Mouse (Mus musculus) liver, adult 2 months (tissue): ENCODE results near the gene Pdzd9. TPM values are rescaled to one million over a fixed set of nuclear protein-coding genes. Genes with fewer than 3 reads are reported as not detected.
A peak's percentile ranks its signal among the peaks of the same experiment; 100 is the strongest.

Source experiments
- DNase-seq: peaks from one replicate; pipeline ENCODE4 v3.0.0-alpha.2; 2011; ENCODE audit warnings: low read depth, low spot score; ENCODE audit errors: extremely low read depth
- H3K27ac ChIP-seq: fragments of 200-500 bp; replicated peaks from 2 replicates; pipeline ENCODE4 v1.5.1; 2012; ENCODE audit warnings: low read depth, mild to moderate bottlenecking, control low read depth, inconsistent platforms, low read length; ENCODE audit not compliant: insufficient read depth
- H3K27me3 ChIP-seq: fragments of 200-500 bp; 2 replicates; pipeline ENCODE4 v1.6.1; 2012; ENCODE audit warnings: mild to moderate bottlenecking, moderate library complexity, low read length, inconsistent platforms; ENCODE audit not compliant: control insufficient read depth, insufficient read depth
- H3K36me3 ChIP-seq: fragments of 200-500 bp; 2 replicates; pipeline ENCODE4 v1.6.1; 2012; ENCODE audit warnings: low read length, inconsistent platforms; ENCODE audit not compliant: control insufficient read depth, insufficient read depth
- H3K4me1 ChIP-seq: fragments of 200-500 bp; 2 replicates; pipeline ENCODE4 v1.6.1; 2011; ENCODE audit warnings: low read length; ENCODE audit not compliant: control insufficient read depth, insufficient read depth
- H3K4me3 ChIP-seq: fragments of 200-500 bp; 2 replicates; pipeline ENCODE4 v1.5.1; 2011; ENCODE audit warnings: low read depth, mild to moderate bottlenecking, control low read depth, low read length, moderate library complexity; ENCODE audit not compliant: insufficient read depth
- H3K79me2 ChIP-seq: fragments of 200-500 bp; 2 replicates; pipeline ENCODE4 v1.6.1; 2012; ENCODE audit warnings: inconsistent platforms, mild to moderate bottlenecking, low read length, moderate library complexity; ENCODE audit not compliant: control insufficient read depth, insufficient read depth
- H3K9ac ChIP-seq: fragments of 200-500 bp; 2 replicates; pipeline ENCODE4 v1.6.1; 2012; ENCODE audit warnings: low read depth, mild to moderate bottlenecking, control low read depth, inconsistent platforms, low read length
- CTCF ChIP-seq: fragments of 200-500 bp; IDR thresholded peaks from 2 replicates; pipeline ENCODE4 v1.5.1; 2011; ENCODE audit warnings: low read depth, low read length, control low read depth
- POLR2A ChIP-seq: fragments of 200-500 bp; IDR thresholded peaks from 2 replicates; pipeline ENCODE4 v1.6.1; 2011; ENCODE audit warnings: low read length, control low read depth; ENCODE audit not compliant: insufficient read depth; ENCODE audit errors: extremely low read depth
- WGBS: fragments of 180-500 bp; shearing (Covaris S2); methylation state at CpG from one replicate; pipeline ENCODE4 v1.1.7; 2018; 5-methylcytosine and 5-hydroxymethylcytosine counted together
- polyA plus RNA-seq: library from polyadenylated mRNA; depleted of rRNA; stranded (reverse); fragments of >200 nt; gene quantifications from 2 replicates; pipeline ENCODE4 v1.2.3, GENCODE M21; 2012
- total RNA-seq: library from RNA; depleted of rRNA; stranded (reverse); fragments of >200 nt; gene quantifications from 2 replicates; pipeline ENCODE4 v1.2.3, GENCODE M21; 2014

Pdzd9 gene
- total and polyA plus RNA-seq, 2 experiments, result not detected

- Histone ChIP-seq H3K79me2 (peaks cover 15% of the 10 kb centered on the region; the same call in 1 of the 2 replicates), H3K9ac (no peak overlapping the region), H3K27ac (no peak overlapping the region), H3K4me1 (no peaks in the 10 kb centered on the region), H3K4me3 (no peak overlapping the region), H3K27me3 (no peaks in the 10 kb centered on the region), H3K36me3 (no peaks in the 10 kb centered on the region)
- no peak for DNase-seq
- no peak for TF ChIP-seq CTCF
- no peak for TF ChIP-seq POLR2A
- WGBS, result 90% methylated on average over 6 of the region's 6 CpGs
These were observed 29.4 kb upstream of the Pdzd9 start for GRCm38 (mm10) chr7:120699586-120699985.

GRCm38 (mm10) chr7:120696331-120696730 lies 26.2 kb upstream of the Pdzd9 start:
- TF ChIP-seq POLR2A (no peak), CTCF (no peak)
- no peak overlapping the region for H3K27ac ChIP-seq
- WGBS, result 98% methylated on average over 2 of the region's 2 CpGs
- H3K9ac ChIP-seq, result no peak overlapping the region
- DNase-seq, result no peak
- no peaks in the 10 kb centered on the region for H3K36me3 ChIP-seq
- peaks cover 16% of the 10 kb centered on the region; the same call in 1 of the 2 replicates for H3K79me2 ChIP-seq
- H3K4me3 ChIP-seq, result no peak overlapping the region
- no peaks in the 10 kb centered on the region for H3K4me1 ChIP-seq
- no peaks in the 10 kb centered on the region for H3K27me3 ChIP-seq

GRCm38 (mm10) chr7:120695641-120696040 lies 25.5 kb upstream of the Pdzd9 start:
- H3K27ac ChIP-seq, result no peak overlapping the region
- no peak overlapping the region for H3K9ac ChIP-seq
- H3K36me3 ChIP-seq, result no peaks in the 10 kb centered on the region
- TF ChIP-seq POLR2A (no peak), CTCF (no peak)
- 60% methylated on average over 1 of the region's 1 CpGs for WGBS
- no peak overlapping the region for H3K4me3 ChIP-seq
- H3K27me3 ChIP-seq, result no peaks in the 10 kb centered on the region
- H3K79me2 ChIP-seq, result peaks cover 17% of the 10 kb centered on the region; the same call in 1 of the 2 replicates
- H3K4me1 ChIP-seq, result no peaks in the 10 kb centered on the region
- no peak for DNase-seq

GRCm38 (mm10) chr7:120695196-120695595 lies 25.1 kb upstream of the Pdzd9 start:
- WGBS, result 69% methylated on average over 6 of the region's 6 CpGs
- no peak overlapping the region for H3K27ac ChIP-seq
- no peak for TF ChIP-seq CTCF
- TF ChIP-seq POLR2A, result no peak
- H3K36me3 ChIP-seq, result no peaks in the 10 kb centered on the region
- no peaks in the 10 kb centered on the region for H3K27me3 ChIP-seq
- H3K4me3 ChIP-seq, result no peak overlapping the region
- no peak for DNase-seq
- H3K9ac ChIP-seq, result no peak overlapping the region
- peaks cover 14% of the 10 kb centered on the region; the same call in 1 of the 2 replicates for H3K79me2 ChIP-seq
- no peaks in the 10 kb centered on the region for H3K4me1 ChIP-seq

- H3K9ac ChIP-seq, result no peak overlapping the region
- no peaks in the 10 kb centered on the region for H3K27me3 ChIP-seq
- DNase-seq, result no peak
- H3K4me1 ChIP-seq, result no peaks in the 10 kb centered on the region
- H3K4me3 ChIP-seq, result no peak overlapping the region
- peaks cover 12% of the 10 kb centered on the region; the same call in 1 of the 2 replicates for H3K79me2 ChIP-seq
- no peaks in the 10 kb centered on the region for H3K36me3 ChIP-seq
- 98% methylated on average over 5 of the region's 5 CpGs for WGBS
- TF ChIP-seq CTCF (no peak), POLR2A (no peak)
- H3K27ac ChIP-seq, result no peak overlapping the region
These were observed 23.8 kb upstream of the Pdzd9 start for GRCm38 (mm10) chr7:120693831-120694375.

GRCm38 (mm10) chr7:120690634-120691033 lies 20.5 kb upstream of the Pdzd9 start:
- no peaks in the 10 kb centered on the region for H3K36me3 ChIP-seq
- no peaks in the 10 kb centered on the region for H3K27me3 ChIP-seq
- no peak overlapping the region for H3K4me3 ChIP-seq
- WGBS, result 76% methylated on average over 4 of the region's 4 CpGs
- H3K9ac ChIP-seq, result no peak overlapping the region
- no peak for DNase-seq
- no peak for TF ChIP-seq POLR2A
- peak; percentile 44; the same call in 1 of the 2 replicates for TF ChIP-seq CTCF
- no peaks in the 10 kb centered on the region for H3K4me1 ChIP-seq
- H3K27ac ChIP-seq, result no peak overlapping the region
- H3K79me2 ChIP-seq, result peaks cover 18% of the 10 kb centered on the region; the same call in 1 of the 2 replicates
